Mouse (Mus musculus): ENCODE data around the gene Arsb. TPM values are rescaled to one million over a fixed set of nuclear protein-coding genes. Genes with fewer than 3 reads are reported as not detected.

The Arsb gene
- polyA plus RNA-seq, 1 experiment: 8.9 TPM

GRCm38 (mm10) chr13:93822001-93822400, 50.6 kb downstream of the Arsb start:
- Histone ChIP-seq H3K27ac (ENCODE audit: control insufficient read depth, insufficient read depth, low read depth, low read length, poor library complexity) (no peak overlapping the region), H3K4me1 (ENCODE audit: control insufficient read depth, insufficient read depth, low read length) (no peaks in the 10 kb centered on the region), H3K4me3 (replicated peaks; ENCODE audit: control insufficient read depth, low read depth, low read length) (no peak overlapping the region)
- WGBS: 68% methylated on average over 6 of the region's 6 CpGs
- no peak for TF ChIP-seq POLR2A (IDR thresholded peaks at IDR 0.05; ENCODE audit: borderline replicate concordance, control insufficient read depth, low read depth, low read length)
- no peak for TF ChIP-seq CTCF (IDR thresholded peaks at IDR 0.05; ENCODE audit: control insufficient read depth, insufficient read depth, low read length)

DNA sequence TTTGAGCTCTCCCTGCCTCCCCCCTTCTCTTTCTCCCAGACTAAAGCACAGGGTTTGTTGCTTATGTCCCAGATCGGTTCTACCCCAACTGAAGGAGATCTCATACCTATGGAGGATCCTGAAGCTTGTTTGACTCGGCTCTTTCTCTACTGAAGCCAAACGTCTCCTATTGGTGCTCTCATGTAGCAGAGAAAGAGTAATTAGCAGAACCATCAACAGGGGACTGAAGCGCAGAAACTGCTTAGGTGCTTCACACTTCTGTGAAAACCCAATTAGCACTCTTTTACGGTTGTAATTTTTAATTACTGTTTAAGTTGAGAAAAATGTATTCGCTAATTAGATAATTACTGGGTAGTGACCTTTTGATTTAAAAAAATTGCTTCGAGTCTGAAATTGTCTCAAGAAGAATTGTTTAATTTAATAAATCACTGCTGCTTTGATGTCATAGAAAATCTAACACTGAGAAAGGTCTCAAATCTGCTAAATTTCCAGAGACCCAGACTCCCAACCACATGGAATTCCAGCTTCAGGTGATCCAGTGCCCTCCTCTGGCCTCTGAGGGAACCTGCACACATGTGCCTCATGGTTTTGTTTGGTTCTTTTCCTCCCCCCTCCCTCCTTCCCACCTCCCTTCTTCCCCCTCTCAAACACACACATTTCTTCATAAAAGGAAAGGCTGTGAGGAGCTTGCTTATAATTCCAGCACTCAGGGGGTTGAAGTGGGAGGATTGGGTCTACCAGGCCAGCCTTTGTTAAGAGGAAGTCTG, 54.5 kb downstream of the Arsb start:
- 83% methylated on average over 7 of the region's 7 CpGs for WGBS
- no peak overlapping the region for H3K27ac ChIP-seq (ENCODE audit: control insufficient read depth, insufficient read depth, low read depth, low read length, poor library complexity)
- TF ChIP-seq POLR2A (IDR thresholded peaks at IDR 0.05; ENCODE audit: borderline replicate concordance, control insufficient read depth, low read depth, low read length): no peak
- no peak for TF ChIP-seq CTCF (IDR thresholded peaks at IDR 0.05; ENCODE audit: control insufficient read depth, insufficient read depth, low read length)
- no peaks in the 10 kb centered on the region for H3K4me1 ChIP-seq (ENCODE audit: control insufficient read depth, insufficient read depth, low read length)
- no peak overlapping the region for H3K4me3 ChIP-seq (replicated peaks; ENCODE audit: control insufficient read depth, low read depth, low read length)

DNA sequence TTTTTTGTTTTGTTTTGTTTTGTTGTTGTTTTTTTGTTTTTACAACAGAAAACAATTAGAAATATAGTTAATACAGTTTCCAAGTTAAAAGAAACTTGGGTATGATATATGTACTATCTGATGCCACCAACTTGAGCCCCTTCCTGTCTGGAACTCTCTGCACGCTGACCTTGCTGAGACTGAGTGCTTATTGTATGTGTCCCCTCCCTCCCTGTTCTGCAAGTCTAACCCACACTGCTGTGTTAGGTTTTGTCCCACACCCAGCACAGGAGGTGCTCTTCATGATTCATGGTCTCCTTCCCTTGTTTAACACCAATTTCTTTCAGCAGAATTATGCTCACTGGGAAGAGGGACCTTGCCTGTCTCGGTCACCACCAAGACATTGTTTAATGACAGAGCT, 56.3 kb downstream of the Arsb start:
- 72% methylated on average over 2 of the region's 2 CpGs for WGBS
- Histone ChIP-seq H3K4me3 (replicated peaks; ENCODE audit: control insufficient read depth, low read depth, low read length) (no peak overlapping the region), H3K4me1 (ENCODE audit: control insufficient read depth, insufficient read depth, low read length) (no peaks in the 10 kb centered on the region), H3K27ac (ENCODE audit: control insufficient read depth, insufficient read depth, low read depth, low read length, poor library complexity) (no peak overlapping the region)
- no peak for TF ChIP-seq POLR2A (IDR thresholded peaks at IDR 0.05; ENCODE audit: borderline replicate concordance, control insufficient read depth, low read depth, low read length)
- TF ChIP-seq CTCF (IDR thresholded peaks at IDR 0.05; ENCODE audit: control insufficient read depth, insufficient read depth, low read length): no peak

- Histone ChIP-seq H3K4me3 (replicated peaks; ENCODE audit: control insufficient read depth, low read depth, low read length) (no peak overlapping the region), H3K27ac (ENCODE audit: control insufficient read depth, insufficient read depth, low read depth, low read length, poor library complexity) (no peak overlapping the region), H3K4me1 (ENCODE audit: control insufficient read depth, insufficient read depth, low read length) (no peaks in the 10 kb centered on the region)
- WGBS: 58% methylated on average over 2 of the region's 2 CpGs
- no peak for TF ChIP-seq POLR2A (IDR thresholded peaks at IDR 0.05; ENCODE audit: borderline replicate concordance, control insufficient read depth, low read depth, low read length)
- TF ChIP-seq CTCF (IDR thresholded peaks at IDR 0.05; ENCODE audit: control insufficient read depth, insufficient read depth, low read length): no peak
These were observed 58.3 kb downstream of the Arsb start for GRCm38 (mm10) chr13:93829565-93830293.

DNA sequence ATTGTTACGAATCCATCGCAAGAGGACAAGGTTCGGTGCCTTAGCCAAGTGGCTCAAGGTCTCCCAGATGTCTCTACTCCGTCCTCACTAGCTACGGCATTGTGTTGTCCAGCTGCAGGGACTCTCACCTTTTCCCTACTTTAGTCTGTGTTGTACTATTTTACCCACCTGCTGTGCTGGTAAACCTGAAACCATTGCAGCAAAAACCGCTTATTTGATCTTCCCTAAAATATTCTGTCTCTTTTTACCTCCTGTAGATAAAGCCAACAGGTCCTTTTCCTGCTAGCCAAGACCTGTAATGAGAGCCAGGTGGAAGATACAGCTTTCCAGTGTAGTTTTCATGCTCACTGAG, 58.8 kb downstream of the Arsb start:
- H3K4me1 ChIP-seq (ENCODE audit: control insufficient read depth, insufficient read depth, low read length): no peaks in the 10 kb centered on the region
- H3K4me3 ChIP-seq (replicated peaks; ENCODE audit: control insufficient read depth, low read depth, low read length): no peak overlapping the region
- H3K27ac ChIP-seq (ENCODE audit: control insufficient read depth, insufficient read depth, low read depth, low read length, poor library complexity): no peak overlapping the region
- WGBS: 85% methylated on average over 6 of the region's 6 CpGs
- TF ChIP-seq CTCF (IDR thresholded peaks at IDR 0.05; ENCODE audit: control insufficient read depth, insufficient read depth, low read length) (no peak), POLR2A (IDR thresholded peaks at IDR 0.05; ENCODE audit: borderline replicate concordance, control insufficient read depth, low read depth, low read length) (no peak)

- Histone ChIP-seq H3K27ac (ENCODE audit: control insufficient read depth, insufficient read depth, low read depth, low read length, poor library complexity) (no peak overlapping the region), H3K4me3 (replicated peaks; ENCODE audit: control insufficient read depth, low read depth, low read length) (no peak overlapping the region), H3K4me1 (ENCODE audit: control insufficient read depth, insufficient read depth, low read length) (no peaks in the 10 kb centered on the region)
- WGBS: 84% methylated on average over 12 of the region's 12 CpGs
- no peak for TF ChIP-seq CTCF (IDR thresholded peaks at IDR 0.05; ENCODE audit: control insufficient read depth, insufficient read depth, low read length)
- TF ChIP-seq POLR2A (IDR thresholded peaks at IDR 0.05; ENCODE audit: borderline replicate concordance, control insufficient read depth, low read depth, low read length): no peak
These were observed 66.2 kb downstream of the Arsb start for GRCm38 (mm10) chr13:93837481-93838225.

GRCm38 (mm10) chr13:93838431-93839136, 67.2 kb downstream of the Arsb start:
- no peak overlapping the region for H3K27ac ChIP-seq (ENCODE audit: control insufficient read depth, insufficient read depth, low read depth, low read length, poor library complexity)
- WGBS: 80% methylated on average over 8 of the region's 8 CpGs
- no peak overlapping the region for H3K4me3 ChIP-seq (replicated peaks; ENCODE audit: control insufficient read depth, low read depth, low read length)
- TF ChIP-seq POLR2A (IDR thresholded peaks at IDR 0.05; ENCODE audit: borderline replicate concordance, control insufficient read depth, low read depth, low read length) (no peak), CTCF (IDR thresholded peaks at IDR 0.05; ENCODE audit: control insufficient read depth, insufficient read depth, low read length) (no peak)
- H3K4me1 ChIP-seq (ENCODE audit: control insufficient read depth, insufficient read depth, low read length): no peaks in the 10 kb centered on the region
